In genomic region chr5:113199126-113199771, GRCm38 (mm10) we compare ENCODE assay signal across 11 mouse cellular contexts. TPM values are rescaled to one million over a fixed set of nuclear protein-coding genes. Genes with fewer than 3 reads are reported as not detected.
DNase-seq lines count a peak whose midpoint lies in the region; ATAC-seq and TF ChIP-seq lines count a peak whose summit lies in the region.
"Had no signal": no experiment of that assay in that cellular context is flagged by ENCODE, and none has a peak within 500 bp of the region (broad histone marks: within the 10 kb centered on the region; RNA-seq: fewer than 3 reads in every experiment).

No protein-coding gene starts in this region.

- H3K4me3 ChIP-seq in kidney, embryonic 16.5 days (ENCODE audit: low read length), result no peak overlapping the region
- H3K4me3 ChIP-seq in E14TG2a.4 (replicated peaks; ENCODE audit: low read length), result peak overlapping the region; percentile 29

- WGBS in kidney, embryonic 16.5 days, result 52% methylated on average over 8 of the region's 8 CpGs

- H3K4me1 ChIP-seq in kidney, embryonic 16.5 days (ENCODE audit: insufficient read depth, low read length), result peaks cover 7% of the 10 kb centered on the region; the same call in 1 of the 2 replicates
- peaks cover 44% of the 10 kb centered on the region for H3K4me1 ChIP-seq in E14TG2a.4 (replicated peaks; ENCODE audit: low read depth, low read length)

- peak overlapping the region; percentile 6 for H3K27ac ChIP-seq in kidney, embryonic 16.5 days (ENCODE audit: low read length)
- H3K27ac ChIP-seq: liver, embryonic 14.5 days had no signal

- DNase-seq in kidney, adult 8-10 months, result no peak
- peak; percentile 81 for DNase-seq in ES-CJ7 (ENCODE audit: low read depth, low spot score)
- DNase-seq in heart, postnatal 4 days, result peak; percentile 49
- DNase-seq in Muller cell, postnatal 12 days (ENCODE audit: inconsistent ontology term), result no peak
- no peak for DNase-seq in thymus, postnatal 0 days (ENCODE audit: low spot score)
- DNase-seq: right cerebral cortex, postnatal 25 days had no signal

- no peak for ATAC-seq in kidney, embryonic 16.5 days (ENCODE audit: low FRiP score, low TSS enrichment)

- H3K9ac ChIP-seq in kidney, embryonic 16.5 days (replicated peaks; ENCODE audit: low read length), result no peak overlapping the region
- H3K9ac ChIP-seq: liver, embryonic 14.5 days had no signal

- no peak for TF ChIP-seq CTCF in E14TG2a.4 (conservative IDR thresholded peaks at IDR 0.05; ENCODE audit: low read length)

- peaks cover 3% of the 10 kb centered on the region; the same call in 1 of the 2 replicates for H3K36me3 ChIP-seq in kidney, embryonic 16.5 days (ENCODE audit: insufficient read depth, low read length)
- no peaks in the 10 kb centered on the region for H3K36me3 ChIP-seq in E14TG2a.4 (ENCODE audit: insufficient read depth, low read length)

- H3K27me3 ChIP-seq in kidney, embryonic 16.5 days (ENCODE audit: insufficient read depth, low read length), result no peaks in the 10 kb centered on the region
- H3K27me3 ChIP-seq in E14TG2a.4 (ENCODE audit: insufficient read depth, low read length), result peaks cover 7% of the 10 kb centered on the region; the same call in 1 of the 2 replicates

- H3K4me2 ChIP-seq in kidney, embryonic 16.5 days (replicated peaks; ENCODE audit: low read depth, low read length), result no peak overlapping the region

- H3K9me3 ChIP-seq in kidney, embryonic 16.5 days (ENCODE audit: low read length), result peaks cover 6% of the 10 kb centered on the region; the same call in 1 of the 2 replicates
- no peaks in the 10 kb centered on the region for H3K9me3 ChIP-seq in E14TG2a.4 (ENCODE audit: low read length)

RNA-seq across cellular contexts. Expression of gene 2900026A02Rik, which starts 21.8 kb away (rescaled TPM):
- 7.2 and 7.9 TPM in 2 replicates for polyA plus RNA-seq in kidney, embryonic 16.5 days (2015; fragmentation: Nextera tagmentation; extraction: Ambion mirVana)
- 10 to 100 TPM; 46.8 to 48.3 TPM for total RNA-seq in heart, postnatal 4 days (2021)
- polyA plus RNA-seq in thymus, postnatal 0 days (2015; fragmentation: Nextera tagmentation; extraction: Ambion mirVana), result 3.8 and 3.9 TPM in 2 replicates

RNA-seq across cellular contexts. Expression of gene Tmem211, which starts 27.5 kb away (rescaled TPM):
- 0.09 TPM in 1 of 2 replicates, not detected in the other for polyA plus RNA-seq in kidney, embryonic 16.5 days (2015; fragmentation: Nextera tagmentation; extraction: Ambion mirVana)
- total RNA-seq in heart, postnatal 4 days (2021), result not detected
- 0.09 TPM in 1 of 2 replicates, not detected in the other for polyA plus RNA-seq in thymus, postnatal 0 days (2015; fragmentation: Nextera tagmentation; extraction: Ambion mirVana)
- polyA plus RNA-seq: frontal cortex, adult 2 months; large intestine, adult 2 months; liver, embryonic 14.5 days had no signal

Comparison
In these comparisons a context has a peak if more than half of its experiments do, and no peak if none do; other contexts are left out.
1. DNase-seq: peak in ES-CJ7 (single experiment) and heart, postnatal 4 days (single experiment); none in kidney, adult 8-10 months (0 of 2), Muller cell, postnatal 12 days (single experiment) and thymus, postnatal 0 days (single experiment).